Mouse (Mus musculus) NIH3T3 (cell line): Measurements from ENCODE around the gene Lgr6.

ENCODE experiments used
- DNase-seq: peaks from one replicate; pipeline ENCODE4 v3.0.0-alpha.2; 2012; ENCODE audit warnings: low read depth

Lgr6 gene

DNA sequence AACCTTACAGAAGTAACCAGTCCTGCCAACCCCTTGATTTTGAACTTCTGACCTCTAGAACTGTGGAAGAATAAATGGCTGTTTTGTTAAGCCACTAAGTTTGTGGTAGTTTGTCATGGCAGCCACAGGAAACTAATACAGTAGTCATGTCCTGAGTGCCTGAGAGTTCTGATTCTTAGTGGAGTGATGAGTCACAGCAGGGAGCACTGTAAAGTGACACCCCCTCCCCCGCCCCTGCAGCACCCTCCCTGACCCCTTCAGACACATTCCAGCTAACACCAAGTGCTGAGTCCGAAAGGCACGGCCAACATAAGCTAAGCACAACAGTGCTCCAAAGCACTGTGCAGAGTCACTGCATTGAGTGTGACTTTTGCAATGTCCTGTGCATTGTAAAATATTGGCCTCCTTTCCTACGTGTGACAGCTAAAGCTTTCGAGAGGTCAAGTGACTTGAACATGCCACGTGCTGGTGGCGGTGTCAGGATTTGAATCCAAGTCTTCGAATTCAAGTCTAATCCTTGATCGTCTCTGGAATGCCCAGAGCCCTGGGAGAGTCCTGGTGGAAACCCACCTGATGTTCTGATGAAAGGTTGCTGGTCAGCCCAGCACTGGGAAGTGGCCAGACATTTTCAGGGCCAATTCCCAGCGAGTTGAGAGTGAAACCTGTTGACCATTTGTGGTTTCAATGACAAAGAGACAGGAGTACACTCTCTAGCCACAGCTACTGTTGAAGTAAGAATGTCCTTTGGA lies 88.0 kb downstream of the Lgr6 start:
- peak; percentile 65 for DNase-seq

DNA sequence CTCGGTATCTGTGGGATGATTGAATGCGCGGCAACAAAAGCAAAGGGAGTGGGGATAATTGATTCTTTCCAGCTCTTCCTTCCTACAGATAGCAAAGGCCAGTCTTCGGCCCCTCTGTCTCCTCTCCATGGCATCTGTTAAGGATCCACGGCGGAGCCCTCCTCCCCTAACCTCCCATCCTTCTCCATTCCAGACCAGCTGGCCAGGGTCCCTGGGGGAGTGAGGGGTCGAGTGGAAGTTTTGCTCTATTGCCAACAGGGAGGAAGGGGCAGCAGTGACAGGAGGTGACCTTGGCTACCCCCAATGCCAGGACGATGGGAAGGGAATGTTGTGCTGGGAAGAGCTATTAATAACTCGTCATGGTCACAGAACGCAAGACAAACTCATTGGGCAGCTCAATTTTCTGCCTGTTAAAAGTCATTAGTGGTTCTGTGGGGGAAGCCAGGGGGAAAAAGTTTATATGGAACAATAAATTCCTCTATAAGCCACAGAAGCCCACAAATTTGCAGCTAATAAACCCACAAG lies 90.1 kb downstream of the Lgr6 start:
- no peak for DNase-seq

DNA sequence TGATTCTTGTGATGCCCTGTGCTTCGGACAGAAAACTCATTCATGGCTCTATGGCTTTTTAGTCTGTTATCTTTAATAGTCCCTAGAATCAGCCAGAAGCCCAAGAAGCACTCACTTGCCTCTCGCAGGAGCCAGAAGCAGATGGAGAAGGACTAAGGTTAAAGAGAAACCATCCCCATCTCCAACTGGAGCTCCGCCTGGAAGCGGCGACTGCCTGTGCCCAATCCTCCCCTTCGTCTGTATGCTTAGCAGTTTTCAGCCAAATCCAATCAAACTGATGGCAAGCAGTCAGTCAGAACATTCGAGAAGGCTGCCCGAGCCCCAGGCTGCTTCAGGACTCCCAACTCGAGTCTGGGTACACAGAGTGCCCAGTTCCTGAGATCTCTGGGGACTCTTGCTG lies 92.6 kb downstream of the Lgr6 start:
- DNase-seq = no peak

DNA sequence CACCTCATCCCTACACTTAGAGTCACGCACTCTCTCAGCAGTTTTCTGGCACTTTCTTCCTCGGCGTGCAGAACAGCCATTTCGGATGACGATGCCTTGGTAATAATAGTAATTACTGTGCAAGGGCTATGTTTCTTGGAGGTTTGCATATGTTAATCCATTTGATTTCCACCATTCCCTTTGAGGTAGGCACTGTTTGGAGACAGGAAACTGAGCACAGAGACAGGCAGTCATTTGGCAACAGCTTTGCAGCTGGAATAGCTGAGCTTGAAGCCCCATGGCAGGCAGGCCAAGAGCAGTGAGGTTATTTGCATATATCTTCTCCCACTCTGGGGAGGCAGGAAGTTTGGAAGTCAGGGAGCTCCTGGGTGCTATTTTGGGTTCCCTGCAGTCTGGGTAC lies 93.2 kb downstream of the Lgr6 start:
- no peak for DNase-seq

DNA sequence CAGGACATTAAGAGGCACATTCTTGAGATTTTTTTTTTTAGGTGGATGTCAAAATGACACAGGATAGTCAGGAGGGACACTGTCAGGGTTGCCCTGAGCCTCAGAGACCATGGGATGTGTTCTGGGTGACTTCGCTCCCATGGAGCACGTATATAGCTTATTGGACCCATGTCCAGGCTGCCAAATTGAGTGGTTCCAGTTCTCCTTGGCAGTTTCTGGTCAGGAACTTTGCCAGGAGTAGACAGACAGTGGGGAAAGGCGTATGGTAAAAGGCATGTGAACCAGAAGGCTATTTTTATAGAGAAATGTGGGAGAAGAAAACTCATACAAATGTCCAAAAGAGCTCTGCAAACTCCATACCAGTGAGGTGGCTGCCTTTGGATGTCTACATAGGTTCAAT lies 95.2 kb downstream of the Lgr6 start:
- no peak for DNase-seq

DNA sequence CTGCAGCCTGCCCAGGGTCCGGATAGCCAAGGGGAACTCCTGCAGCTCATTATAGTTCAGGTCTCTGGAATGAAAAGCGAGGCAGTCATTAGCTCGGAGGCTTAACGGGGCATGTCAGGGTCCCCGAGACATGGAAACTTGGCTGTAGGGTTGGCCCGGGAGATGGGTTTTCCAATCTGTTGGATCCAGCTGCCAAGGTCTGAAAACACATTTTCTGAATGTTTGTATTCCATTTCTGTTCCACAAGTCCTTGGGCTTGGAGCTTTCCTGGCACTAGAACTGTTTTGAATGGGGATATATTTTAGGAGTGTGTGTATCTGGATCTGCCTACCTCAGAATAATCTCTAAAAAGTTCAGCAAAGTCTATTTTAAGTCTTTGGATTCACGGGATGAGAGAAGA lies 99.4 kb downstream of the Lgr6 start:
- no peak for DNase-seq

DNA sequence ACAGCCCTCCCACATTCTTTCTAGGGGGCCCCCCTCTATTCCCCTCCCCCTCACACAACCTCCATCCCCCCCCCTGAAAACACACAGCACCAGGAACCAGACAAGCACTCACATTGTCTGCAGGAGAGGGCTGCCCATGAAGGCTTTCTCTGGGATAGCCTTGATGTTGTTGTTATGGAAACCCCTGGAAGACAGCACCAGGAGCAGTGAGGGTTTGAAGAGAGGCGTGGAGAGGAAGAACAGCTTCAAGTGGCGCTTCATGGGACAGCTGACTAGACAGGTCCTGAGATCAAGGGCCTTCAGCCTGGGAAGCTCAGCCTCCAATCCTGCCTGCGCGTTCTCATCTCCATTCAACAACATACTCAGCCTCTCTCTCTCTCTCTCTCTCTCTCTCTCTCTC lies 101.7 kb downstream of the Lgr6 start:
- DNase-seq = no peak

DNA sequence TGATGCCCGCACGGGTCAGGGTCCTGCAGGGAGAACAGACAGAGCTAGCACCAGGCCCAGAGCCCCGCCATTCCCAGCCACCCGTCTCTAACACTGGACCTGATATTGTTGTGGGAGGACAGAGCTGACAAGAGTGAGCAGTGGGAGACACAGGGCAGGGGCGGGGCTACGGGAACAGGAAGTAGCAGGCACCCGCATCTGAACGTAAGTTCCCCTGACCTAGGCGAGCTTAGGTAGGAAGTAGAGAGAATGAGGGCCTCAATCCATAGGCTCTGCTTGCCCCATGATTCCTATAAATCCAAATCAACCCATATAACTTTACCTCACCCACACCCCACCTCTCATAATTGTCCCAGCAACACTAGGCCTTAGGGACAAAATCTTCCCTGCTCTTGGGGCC lies 104.5 kb downstream of the Lgr6 start:
- DNase-seq = no peak

DNA sequence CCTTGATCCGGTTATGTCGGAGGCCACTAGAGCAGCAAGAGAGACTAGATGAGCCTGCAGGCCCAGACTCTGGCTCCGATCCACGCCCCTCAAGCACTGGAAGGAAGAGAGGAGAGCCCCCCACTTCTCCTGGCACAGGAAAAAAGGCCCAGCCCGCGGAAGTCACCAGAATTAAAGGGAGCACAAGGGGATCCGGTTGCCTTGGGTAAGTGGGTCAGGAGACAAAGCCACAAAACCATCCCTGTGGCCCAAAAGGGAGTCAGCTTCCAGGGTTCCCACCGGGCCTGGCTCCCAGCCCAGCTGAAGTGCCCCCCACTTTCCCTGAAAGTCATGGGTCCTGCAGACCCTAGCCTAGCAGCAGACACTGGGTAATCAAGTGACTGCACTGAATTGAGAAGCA lies 106.8 kb downstream of the Lgr6 start:
- no peak for DNase-seq

DNA sequence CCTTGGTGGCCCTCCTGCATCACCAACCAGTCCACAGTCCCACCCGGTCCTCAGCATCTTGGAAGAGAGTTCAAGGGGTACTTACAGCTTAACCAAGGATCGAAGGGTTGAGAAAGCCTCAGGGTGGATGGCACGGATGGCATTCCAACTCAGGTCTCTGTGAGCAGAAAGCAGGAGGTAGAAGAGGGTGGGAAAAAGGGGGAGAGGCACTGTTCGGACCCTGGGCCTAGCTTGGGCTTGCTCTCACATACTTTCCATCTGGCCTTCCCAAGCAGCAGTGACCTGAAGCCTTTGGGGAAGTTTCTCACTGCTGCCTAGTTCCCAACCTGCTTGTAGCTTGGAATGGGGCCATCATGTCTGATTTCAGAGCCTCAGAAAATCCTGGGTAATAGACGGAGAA lies 107.5 kb downstream of the Lgr6 start:
- no peak for DNase-seq

DNA sequence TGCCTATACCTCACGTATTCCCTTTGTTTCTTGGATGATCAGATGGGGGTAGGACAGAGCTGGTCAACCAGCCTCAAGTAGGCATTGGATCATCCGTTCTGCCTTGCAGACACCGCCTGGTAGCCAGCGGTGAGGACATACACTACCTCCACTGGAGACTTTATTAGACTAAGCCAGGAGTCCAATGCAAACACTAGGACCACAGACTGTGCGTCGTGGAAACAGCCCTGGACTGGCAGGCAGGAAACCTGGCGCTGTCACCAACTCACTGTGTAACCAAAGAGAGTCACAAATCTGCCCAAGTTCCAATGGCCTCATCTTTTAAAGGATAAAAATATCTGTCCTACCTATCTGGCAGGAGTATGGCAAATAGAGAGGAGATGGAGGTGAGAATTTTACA lies 108.6 kb downstream of the Lgr6 start:
- no peak for DNase-seq

DNA sequence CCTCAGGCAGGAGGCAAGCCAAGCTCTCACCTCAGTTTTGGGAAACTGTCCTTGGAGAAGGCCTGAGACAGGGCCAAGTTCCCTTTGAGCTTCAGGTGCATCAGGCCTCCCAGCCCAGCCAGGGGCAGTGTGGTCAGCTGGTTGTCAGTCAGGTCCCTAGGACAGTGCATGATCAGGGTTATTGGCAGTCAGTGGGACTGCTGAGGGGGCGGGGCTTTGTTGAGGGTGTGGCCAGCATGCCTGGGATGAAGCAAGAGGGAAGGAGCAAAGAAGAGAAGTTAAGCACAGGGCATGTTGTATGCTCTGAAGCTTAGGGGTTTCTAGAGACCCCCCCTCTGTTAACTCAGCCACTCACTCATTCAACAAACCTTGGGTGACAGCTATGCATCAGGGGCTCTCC lies 109.1 kb downstream of the Lgr6 start:
- DNase-seq = peak; percentile 46

DNA sequence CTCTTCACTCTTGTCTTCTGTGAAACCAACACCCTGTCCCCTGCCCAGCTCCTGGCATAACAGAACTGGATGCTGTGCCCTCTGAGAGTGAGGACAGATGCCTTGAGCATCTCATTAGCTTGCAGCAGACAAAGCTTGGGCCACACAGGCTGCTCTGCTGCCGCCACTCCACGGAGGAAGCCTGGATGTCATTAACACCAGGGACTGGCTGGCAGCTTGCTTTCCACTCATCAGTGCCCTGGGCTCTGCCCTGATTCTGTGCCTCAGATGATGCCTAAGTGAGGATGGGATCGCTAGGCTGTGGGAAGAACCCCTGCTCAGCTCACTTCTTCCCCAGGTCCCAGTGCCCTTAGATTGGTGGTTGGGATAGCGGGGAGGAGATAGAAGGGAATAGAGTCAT lies 109.6 kb downstream of the Lgr6 start:
- no peak for DNase-seq

DNA sequence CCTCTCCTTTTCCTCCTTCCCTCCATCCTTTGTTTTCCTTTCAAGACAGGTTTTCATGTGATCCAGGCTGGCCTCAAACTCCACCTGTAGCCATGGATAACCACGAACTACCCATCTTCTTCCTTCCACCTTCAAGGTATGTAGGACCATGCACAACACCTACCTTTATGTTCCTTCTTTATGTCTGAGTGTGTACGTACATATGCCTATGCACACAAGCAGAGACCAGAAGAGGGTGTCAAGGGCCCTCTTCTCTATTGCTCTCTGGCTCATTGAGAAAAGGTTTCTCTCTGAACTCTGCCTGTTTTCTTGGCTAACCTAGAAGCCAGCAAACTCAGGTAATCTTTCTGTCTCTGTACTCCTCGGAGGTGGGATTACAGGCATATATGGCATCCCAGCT lies 110.3 kb downstream of the Lgr6 start:
- DNase-seq = no peak

DNA sequence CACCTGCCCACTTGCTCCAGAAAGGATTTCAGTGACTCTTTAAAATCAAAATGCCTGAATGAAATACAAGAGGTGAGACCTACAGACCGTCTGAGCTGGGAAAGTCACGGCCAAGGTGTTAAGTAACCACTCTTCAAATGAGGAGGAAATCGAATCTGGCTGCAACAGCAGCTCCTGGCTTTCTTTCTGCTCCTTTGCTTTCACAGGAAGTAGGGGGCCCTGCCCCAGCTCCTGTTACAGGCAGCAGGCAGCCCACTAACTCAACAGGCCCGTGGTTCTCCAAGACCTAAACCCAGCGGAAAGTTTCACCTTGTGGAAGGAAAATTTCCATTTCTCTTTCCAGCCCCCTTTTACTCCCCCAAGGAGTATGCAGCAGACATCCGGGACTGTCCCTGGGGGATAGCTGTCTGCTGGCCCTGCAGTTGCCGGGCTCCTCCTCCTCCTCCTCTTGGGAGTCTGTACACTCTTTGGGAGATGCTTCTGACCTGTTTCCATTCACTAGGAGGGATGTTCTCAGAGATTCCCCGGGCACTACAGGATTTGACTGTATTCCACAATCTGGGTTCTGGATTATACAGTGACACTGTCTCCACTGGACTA lies 112.9 kb downstream of the Lgr6 start:
- no peak for DNase-seq

DNA sequence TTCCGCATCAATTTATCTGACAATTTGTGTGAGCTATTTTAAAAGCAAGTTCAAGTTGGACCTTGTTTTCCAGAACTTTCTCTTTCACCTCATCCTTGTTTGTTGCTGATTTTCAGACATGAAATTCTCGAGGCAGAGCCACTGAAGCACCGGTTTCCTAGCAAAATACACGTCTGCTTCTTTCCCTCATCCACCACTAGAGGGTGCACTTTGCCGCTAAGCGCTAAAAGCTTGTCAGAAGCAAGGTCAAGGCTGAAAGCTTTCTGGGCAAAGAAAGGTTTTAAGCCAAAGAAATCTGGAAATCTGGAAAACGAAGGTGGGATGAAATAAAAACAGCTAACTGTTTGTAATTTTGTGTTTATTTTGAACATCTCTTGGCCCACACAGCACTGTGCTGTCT lies 115.7 kb downstream of the Lgr6 start:
- peak; percentile 93 for DNase-seq

DNA sequence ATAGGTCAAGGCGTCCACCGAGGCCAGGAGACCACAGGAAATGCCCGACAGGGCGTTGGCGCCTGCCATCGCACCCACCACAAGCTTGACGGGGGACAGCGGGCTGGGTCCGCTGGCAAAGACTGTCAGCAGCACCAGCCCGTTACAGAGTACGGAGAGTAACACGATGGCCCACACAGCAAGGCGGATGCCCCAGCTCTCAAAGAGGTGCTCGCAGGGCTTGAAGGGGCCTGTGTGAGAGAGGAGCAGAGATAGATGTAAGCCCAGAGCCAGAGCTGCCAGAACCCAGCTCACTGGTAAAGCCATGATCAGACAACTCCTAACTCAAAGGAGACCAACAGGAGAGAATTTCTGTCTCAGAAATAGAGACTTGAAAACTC lies 117.1 kb downstream of the Lgr6 start:
- DNase-seq = no peak

DNA sequence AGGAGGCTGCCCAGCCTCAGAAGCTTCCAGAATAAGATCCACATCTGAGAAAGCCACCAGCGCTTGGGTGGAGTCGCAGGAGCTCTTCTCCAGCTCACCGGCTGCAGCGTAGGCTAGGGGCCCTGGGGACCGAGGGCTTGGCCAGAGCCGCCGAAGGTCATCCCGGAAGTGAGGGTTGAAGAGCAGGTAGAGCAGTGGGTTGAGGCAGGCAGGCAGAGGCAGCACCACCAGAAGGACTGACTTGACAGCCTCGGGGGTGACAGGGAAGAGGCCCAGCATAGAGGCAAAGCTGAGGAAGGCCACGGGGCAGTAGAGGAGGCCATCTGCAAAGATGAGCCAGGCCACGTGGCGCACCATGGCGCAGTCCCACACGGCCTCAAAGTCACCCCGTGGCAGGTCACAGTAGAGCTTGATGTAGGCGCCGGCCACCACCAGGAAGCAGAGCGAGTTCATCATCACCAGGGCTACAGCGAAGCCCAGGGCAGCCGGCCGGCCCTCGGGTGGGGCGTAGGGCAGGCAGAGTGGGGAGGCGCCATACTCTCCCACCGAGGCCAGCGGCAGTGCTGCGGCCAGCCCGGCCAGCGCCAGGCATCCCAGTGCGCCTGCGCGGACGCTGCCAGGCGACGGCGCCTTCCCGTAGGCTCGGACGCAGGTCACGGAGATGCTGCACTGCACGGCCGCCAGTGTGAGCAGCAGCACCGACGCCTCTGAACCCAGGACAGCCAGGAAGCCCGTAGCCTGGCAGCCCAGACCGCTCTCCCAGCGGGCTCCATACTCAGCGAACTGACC lies 117.7 kb downstream of the Lgr6 start:
- no peak for DNase-seq

DNA sequence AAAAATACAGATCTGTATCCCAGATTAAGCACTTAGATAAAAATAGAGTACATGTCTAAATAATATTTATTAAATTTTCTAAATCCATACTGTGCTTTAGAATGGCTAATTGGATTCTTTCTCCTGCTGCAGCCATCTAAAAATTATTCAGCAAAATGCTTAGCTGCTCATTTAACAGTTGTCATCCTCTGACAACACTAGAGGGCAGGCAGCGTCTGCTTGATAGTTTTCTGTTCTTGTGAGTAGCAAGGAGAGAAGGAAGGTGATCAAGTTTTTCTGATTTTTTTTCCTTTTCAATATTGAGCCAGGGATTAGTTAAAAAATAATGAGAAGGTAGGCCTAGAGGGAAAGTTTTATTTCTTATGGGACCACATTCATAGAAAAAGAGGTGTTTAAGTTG lies 132.2 kb downstream of the Lgr6 start:
- peak; percentile 63 for DNase-seq

DNA sequence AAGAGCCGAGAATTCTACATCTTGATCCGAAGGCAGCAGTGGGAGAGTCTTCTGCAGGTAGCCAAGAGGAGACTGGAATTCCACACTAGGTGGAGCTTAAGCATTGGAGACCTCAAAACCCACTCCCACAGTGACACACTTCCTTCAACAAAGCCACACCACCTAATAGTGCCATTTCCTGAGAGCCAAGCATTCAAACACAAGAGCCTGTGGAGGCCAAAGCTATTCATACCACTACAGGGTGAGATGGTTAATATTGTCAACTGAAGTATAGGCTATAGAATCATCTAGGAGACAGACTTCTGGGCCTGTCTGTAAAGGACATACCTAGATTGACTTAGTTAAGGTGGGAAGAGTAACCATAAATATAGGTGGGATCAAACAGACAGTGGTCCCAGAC lies 139.6 kb downstream of the Lgr6 start:
- DNase-seq = no peak

DNA sequence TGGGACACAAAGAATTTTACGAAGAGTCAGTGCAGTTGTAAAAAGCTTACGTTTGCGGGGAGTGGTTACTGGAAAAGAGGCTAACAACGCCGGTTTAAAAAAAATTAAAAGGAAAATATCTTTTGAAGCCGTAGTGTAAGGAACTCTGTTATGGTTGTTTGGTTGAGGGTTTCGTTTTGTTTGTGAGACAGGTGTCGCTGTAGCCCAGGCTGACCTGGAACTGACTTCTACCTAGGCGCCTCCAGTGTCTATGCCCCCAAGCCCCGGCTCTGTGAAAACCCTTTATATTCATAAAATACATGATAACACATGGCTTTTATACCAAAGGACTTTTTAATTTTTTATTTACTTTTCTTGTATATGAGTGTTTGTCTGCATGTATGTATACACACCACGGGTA lies 142.3 kb downstream of the Lgr6 start:
- peak; percentile 32 for DNase-seq

DNA sequence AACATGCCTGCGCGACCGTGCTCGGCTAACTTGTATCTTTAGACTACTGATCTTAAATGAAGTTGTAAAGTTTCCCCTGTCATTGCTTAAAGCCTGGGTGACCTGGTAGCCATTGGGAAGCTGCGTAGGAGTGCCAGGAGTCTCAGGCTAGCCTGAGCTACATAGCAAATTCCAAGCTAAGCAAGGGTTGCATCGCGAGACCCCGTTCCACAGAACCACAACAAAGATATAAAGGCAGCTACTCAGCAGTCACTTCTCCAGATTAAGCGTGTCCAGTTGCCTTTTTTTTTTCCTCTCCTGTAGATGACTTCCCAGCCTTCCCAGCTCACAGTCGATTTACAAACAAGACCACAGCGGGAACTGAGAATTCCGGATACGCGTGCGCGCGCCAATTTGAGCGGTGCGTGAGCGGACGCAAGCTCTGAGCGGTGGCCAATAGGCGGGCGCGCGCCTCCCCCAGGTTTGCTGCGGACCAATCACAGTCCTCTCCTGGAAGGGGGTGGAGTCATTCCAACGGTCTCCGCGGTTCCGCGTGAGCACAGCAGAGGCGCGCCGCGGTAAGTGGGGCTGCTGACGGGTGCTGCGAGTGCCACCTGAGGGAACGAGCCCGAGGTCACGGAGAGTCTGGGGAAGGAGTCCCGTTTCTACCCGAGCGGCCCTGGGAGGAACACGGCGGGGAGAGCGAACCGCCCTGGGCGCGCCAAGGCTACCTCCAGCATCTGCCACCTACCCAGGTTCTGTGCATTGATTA lies 142.8 kb downstream of the Lgr6 start, which contains the start of gene Ube2t:
Gene Ube2t, plus strand, starts transcription at position 513 of the 751 bp plus-strand sequence.
- DNase-seq = peak; percentile 97
